Mouse (Mus musculus) G1E (cell line): ENCODE results near the gene Lmo7. TPM values are rescaled to one million over a fixed set of nuclear protein-coding genes. Genes with fewer than 3 reads are reported as not detected.

ENCODE experiments used
- ATAC-seq: 2 replicates; pipeline ENCODE4 v1.8.0; 2016; ENCODE audit warnings: mild to moderate bottlenecking; ENCODE audit not compliant: insufficient number of reproducible peaks, poor library complexity, low FRiP score, severe bottlenecking; ENCODE audit errors: extremely low read depth
- DNase-seq: peaks from one replicate; pipeline ENCODE4 v3.0.0; 2012; ENCODE audit warnings: low spot score
- H3K27me3 ChIP-seq: 2 replicates; pipeline ENCODE4 v1.6.1; 2012; ENCODE audit warnings: mild to moderate bottlenecking, low read length, inconsistent platforms; ENCODE audit not compliant: insufficient read depth
- H3K36me3 ChIP-seq: replicated peaks from 2 replicates; pipeline ENCODE3; 2012; ENCODE audit warnings: mild to moderate bottlenecking, inconsistent platforms
- H3K4me1 ChIP-seq: 2 replicates; pipeline ENCODE4 v1.6.1; 2012; ENCODE audit warnings: low read depth, low read length, inconsistent platforms, mixed read lengths; ENCODE audit not compliant: insufficient read depth
- H3K4me3 ChIP-seq: 2 replicates; pipeline ENCODE4 v1.5.1; 2012; ENCODE audit warnings: low read depth, mild to moderate bottlenecking, inconsistent platforms, low read length, moderate library complexity, mixed read lengths
- H3K9me3 ChIP-seq: replicated peaks from 2 replicates; pipeline ENCODE4 v1.6.1; 2012; ENCODE audit warnings: inconsistent platforms
- CTCF ChIP-seq: IDR thresholded peaks from 2 replicates; pipeline ENCODE4 v1.5.1; 2012; ENCODE audit warnings: low read depth, low read length, inconsistent platforms, mixed read lengths
- GATA1 ChIP-seq: IDR thresholded peaks from 2 replicates; pipeline ENCODE4 v1.6.1; 2012; ENCODE audit warnings: borderline replicate concordance, low read length, inconsistent platforms, mixed read lengths
- GATA2 ChIP-seq: IDR thresholded peaks from 2 replicates; pipeline ENCODE4 v1.6.1; 2012; ENCODE audit warnings: low read depth, low read length, inconsistent platforms, borderline replicate concordance
- POLR2AphosphoS5 ChIP-seq: IDR thresholded peaks from 2 replicates; pipeline ENCODE4 v1.6.1; 2012; ENCODE audit warnings: low read depth, low read length, inconsistent platforms; ENCODE audit not compliant: insufficient replicate concordance
- TAL1 ChIP-seq: conservative IDR thresholded peaks from 2 replicates; pipeline ENCODE4 v1.6.1; 2012; ENCODE audit warnings: low read depth, low read length, inconsistent platforms, mixed read lengths
- polyA plus RNA-seq: library from polyadenylated mRNA; stranded (reverse); fragments of >175 nt; gene quantifications from 2 replicates; pipeline ENCODE4 v1.2.3, GENCODE M21; 2012
- total RNA-seq, 2 experiments: library from RNA; stranded (forward) in 1 of 2; stranded (reverse) in 1 of 2; fragments of 200-1000 nt in 1 of 2; fragments of >200 nt in 1 of 2; fragmentation: Nextera tagmentation in 1 of 2; gene quantifications; 2 replicates each; pipeline ENCODE4 v1.2.3; 2014 to 2017

Lmo7 gene
- total and polyA plus RNA-seq, 3 experiments: 0.71 TPM; not detected in 2

GRCm38 (mm10) chr14:101872846-101873245, 143.1 kb downstream of the Lmo7 start:
- Histone ChIP-seq H3K27me3 (no peaks in the 10 kb centered on the region), H3K4me3 (no peak overlapping the region), H3K9me3 (peaks cover 52% of the 10 kb centered on the region), H3K36me3 (no peaks in the 10 kb centered on the region), H3K4me1 (no peaks in the 10 kb centered on the region)
- ATAC-seq (no peak), DNase-seq (no peak)
- TF ChIP-seq GATA1 (no peak), GATA2 (no peak), POLR2AphosphoS5 (no peak), TAL1 (no peak), CTCF (no peak)

- ATAC-seq (no peak), DNase-seq (no peak)
- Histone ChIP-seq H3K9me3 (peaks cover 37% of the 10 kb centered on the region), H3K4me1 (no peaks in the 10 kb centered on the region), H3K27me3 (no peaks in the 10 kb centered on the region), H3K36me3 (no peaks in the 10 kb centered on the region), H3K4me3 (no peak overlapping the region)
- TF ChIP-seq POLR2AphosphoS5 (no peak), CTCF (no peak), TAL1 (no peak), GATA2 (no peak), GATA1 (no peak)
Measured at GRCm38 (mm10) chr14:101878346-101879049, 148.7 kb downstream of the Lmo7 start.

DNA sequence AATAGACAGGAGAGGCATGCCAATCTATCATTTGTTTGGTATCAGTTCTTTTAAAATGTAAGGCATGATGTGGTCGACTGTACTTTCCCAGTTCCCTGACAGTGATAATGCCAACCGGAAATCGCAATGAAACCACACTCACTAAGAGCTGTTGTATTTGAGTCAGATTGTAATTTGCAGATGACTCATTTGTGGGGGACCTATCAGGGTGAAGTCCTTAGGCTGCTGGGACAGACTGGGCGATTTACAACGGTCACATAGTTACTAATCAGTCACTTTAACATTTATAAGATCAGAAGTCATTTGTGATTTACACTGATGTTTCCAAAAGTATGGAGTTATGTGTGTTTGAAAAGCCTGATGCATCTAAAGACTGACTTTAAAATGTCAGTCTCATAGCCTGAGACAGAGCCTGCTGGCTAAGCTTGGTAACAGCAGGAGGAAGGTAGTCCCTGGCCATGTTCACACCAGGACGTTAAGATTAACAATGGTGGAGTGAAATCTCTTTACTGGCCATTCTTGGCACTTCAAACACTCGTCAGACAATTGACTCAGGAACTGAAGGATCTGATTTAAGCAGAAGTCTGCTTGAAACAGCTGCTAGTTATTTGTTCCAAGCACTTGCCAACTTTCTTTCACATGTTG, 149.4 kb downstream of the Lmo7 start:
- Histone ChIP-seq H3K4me3 (no peak overlapping the region), H3K4me1 (no peaks in the 10 kb centered on the region), H3K36me3 (no peaks in the 10 kb centered on the region), H3K27me3 (no peaks in the 10 kb centered on the region), H3K9me3 (peaks cover 41% of the 10 kb centered on the region)
- DNase-seq: no peak
- no peak for ATAC-seq
- no peak for TF ChIP-seq GATA2
- no peak for TF ChIP-seq GATA1
- no peak for TF ChIP-seq TAL1
- TF ChIP-seq POLR2AphosphoS5: no peak
- no peak for TF ChIP-seq CTCF

DNA sequence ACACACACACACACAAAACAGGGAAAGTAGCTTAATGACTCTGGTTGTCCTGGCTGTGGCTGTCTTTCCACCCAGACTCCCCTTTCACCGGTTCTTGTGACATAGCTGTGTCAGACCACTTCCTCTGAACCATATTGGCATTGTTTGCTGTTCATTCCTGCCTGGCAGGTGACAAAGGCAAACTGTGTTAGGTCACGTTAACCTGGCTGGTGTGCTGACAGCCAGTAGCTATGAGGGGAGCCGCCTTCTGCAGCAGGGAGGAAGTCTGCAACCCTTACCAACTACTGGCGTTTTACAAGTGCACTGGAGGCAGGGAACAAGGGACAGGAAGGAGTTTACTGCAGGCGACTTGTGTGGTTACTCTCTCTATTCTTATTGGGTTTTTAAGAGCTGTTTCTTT, 153.2 kb downstream of the Lmo7 start:
- Histone ChIP-seq H3K9me3 (peaks cover 53% of the 10 kb centered on the region), H3K27me3 (no peaks in the 10 kb centered on the region), H3K36me3 (no peaks in the 10 kb centered on the region), H3K4me3 (no peak overlapping the region), H3K4me1 (no peaks in the 10 kb centered on the region)
- DNase-seq: no peak
- no peak for ATAC-seq
- TF ChIP-seq GATA2: no peak
- no peak for TF ChIP-seq POLR2AphosphoS5
- no peak for TF ChIP-seq GATA1
- no peak for TF ChIP-seq CTCF
- TF ChIP-seq TAL1: no peak

GRCm38 (mm10) chr14:101883787-101884186, 154.0 kb downstream of the Lmo7 start:
- Histone ChIP-seq H3K4me3 (no peak overlapping the region), H3K27me3 (no peaks in the 10 kb centered on the region), H3K9me3 (peaks cover 47% of the 10 kb centered on the region), H3K36me3 (no peaks in the 10 kb centered on the region), H3K4me1 (no peaks in the 10 kb centered on the region)
- TF ChIP-seq POLR2AphosphoS5: no peak
- TF ChIP-seq TAL1: no peak
- no peak for TF ChIP-seq GATA2
- no peak for TF ChIP-seq GATA1
- no peak for TF ChIP-seq CTCF
- DNase-seq (no peak), ATAC-seq (no peak)

DNA sequence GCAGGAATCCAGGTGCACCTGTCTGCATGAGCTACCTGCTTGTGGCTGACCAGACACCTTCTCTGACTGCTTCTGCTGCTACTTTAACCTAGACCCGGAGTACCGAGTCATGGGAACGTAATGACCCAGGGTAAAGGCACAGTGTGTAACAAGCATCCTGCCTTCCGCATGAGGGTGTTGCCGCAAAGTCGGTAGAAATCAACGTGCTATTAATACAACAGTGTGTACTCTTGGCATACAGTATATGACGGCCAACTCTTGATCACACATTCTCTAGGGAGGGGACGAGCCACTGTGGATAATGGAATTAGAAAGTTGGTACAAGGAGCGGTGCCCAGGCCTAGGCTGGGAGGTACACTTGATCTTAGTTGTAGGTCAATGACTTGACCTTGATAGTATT, 156.6 kb downstream of the Lmo7 start:
- TF ChIP-seq TAL1: no peak
- TF ChIP-seq POLR2AphosphoS5: no peak
- TF ChIP-seq CTCF: no peak
- no peak for TF ChIP-seq GATA1
- TF ChIP-seq GATA2: no peak
- H3K36me3 ChIP-seq: no peaks in the 10 kb centered on the region
- no peak for DNase-seq
- H3K9me3 ChIP-seq: peaks cover 46% of the 10 kb centered on the region
- ATAC-seq: no peak
- H3K4me1 ChIP-seq: no peaks in the 10 kb centered on the region
- H3K4me3 ChIP-seq: no peak overlapping the region
- H3K27me3 ChIP-seq: no peaks in the 10 kb centered on the region
